Mouse (Mus musculus) intestine, embryonic 14.5 days (tissue): Measurements from ENCODE around the gene Tenm3. TPM values are rescaled to one million over a fixed set of nuclear protein-coding genes. Genes with fewer than 3 reads are reported as not detected.
A peak's percentile ranks its signal among the peaks of the same experiment; 100 is the strongest.

Experiments used
- ATAC-seq: fragments of 200-750 bp; cut with Nextera tagmentation; replicated peaks from 2 replicates; pipeline ENCODE4 v1.8.0; 2017; ENCODE audit warnings: low read depth, moderate number of reproducible peaks, moderate TSS enrichment, moderate library complexity; ENCODE audit not compliant: low FRiP score, low TSS enrichment
- DNase-seq: peaks from one replicate; pipeline ENCODE4 v3.0.0-alpha.2; 2018; ENCODE audit warnings: low spot score
- H3K27ac ChIP-seq: fragments of 300-500 bp; sonication (generic); 2 replicates; pipeline ENCODE4 v1.5.1; 2014; ENCODE audit warnings: low read depth, mild to moderate bottlenecking, control low read depth
- H3K27me3 ChIP-seq: fragments of 300-500 bp; sonication (generic); replicated peaks from 2 replicates; pipeline ENCODE4 v1.6.1; 2014; ENCODE audit warnings: low read length, control low read depth; ENCODE audit not compliant: control insufficient read depth, insufficient read depth
- H3K36me3 ChIP-seq: fragments of 300-500 bp; sonication (generic); 2 replicates; pipeline ENCODE4 v1.6.1; 2014; ENCODE audit warnings: low read length, control low read depth; ENCODE audit not compliant: control insufficient read depth, insufficient read depth
- H3K4me1 ChIP-seq: fragments of 300-500 bp; sonication (generic); replicated peaks from 2 replicates; pipeline ENCODE4 v1.6.1; 2014; ENCODE audit warnings: low read length, control low read depth, mixed read lengths; ENCODE audit not compliant: control insufficient read depth, insufficient read depth
- H3K4me2 ChIP-seq: fragments of 300-500 bp; sonication (generic); 2 replicates; pipeline ENCODE4 v1.6.1; 2014; ENCODE audit warnings: low read length
- H3K4me3 ChIP-seq: fragments of 300-500 bp; sonication (generic); 2 replicates; pipeline ENCODE4 v1.5.1; 2014; ENCODE audit warnings: low read depth, low read length, control low read depth, mixed read lengths
- H3K9ac ChIP-seq: fragments of 300-500 bp; sonication (generic); 2 replicates; pipeline ENCODE4 v1.6.1; 2014; ENCODE audit warnings: mild to moderate bottlenecking, low read length
- H3K9me3 ChIP-seq: fragments of 300-500 bp; sonication (generic); 2 replicates; pipeline ENCODE4 v1.6.1; 2016; ENCODE audit warnings: low read length, control low read depth; ENCODE audit not compliant: control insufficient read depth
- WGBS: fragments of 180-500 bp; shearing (Covaris S2); extraction: QIAGEN DNeasy Blood & Tissue Kit; methylation state at CpG from one replicate; pipeline ENCODE4 v1.1.7; 2014; 5-methylcytosine and 5-hydroxymethylcytosine counted together
- polyA plus RNA-seq: library from polyadenylated mRNA; unstranded; fragments of >200 nt; fragmentation: Nextera tagmentation; extraction: Ambion mirVana; gene quantifications from 2 replicates; pipeline ENCODE4 v1.2.1, GENCODE M21; 2014

Gene Tenm3
- polyA plus RNA-seq, 1 experiment from 2014 or later: 32.1 TPM

DNA sequence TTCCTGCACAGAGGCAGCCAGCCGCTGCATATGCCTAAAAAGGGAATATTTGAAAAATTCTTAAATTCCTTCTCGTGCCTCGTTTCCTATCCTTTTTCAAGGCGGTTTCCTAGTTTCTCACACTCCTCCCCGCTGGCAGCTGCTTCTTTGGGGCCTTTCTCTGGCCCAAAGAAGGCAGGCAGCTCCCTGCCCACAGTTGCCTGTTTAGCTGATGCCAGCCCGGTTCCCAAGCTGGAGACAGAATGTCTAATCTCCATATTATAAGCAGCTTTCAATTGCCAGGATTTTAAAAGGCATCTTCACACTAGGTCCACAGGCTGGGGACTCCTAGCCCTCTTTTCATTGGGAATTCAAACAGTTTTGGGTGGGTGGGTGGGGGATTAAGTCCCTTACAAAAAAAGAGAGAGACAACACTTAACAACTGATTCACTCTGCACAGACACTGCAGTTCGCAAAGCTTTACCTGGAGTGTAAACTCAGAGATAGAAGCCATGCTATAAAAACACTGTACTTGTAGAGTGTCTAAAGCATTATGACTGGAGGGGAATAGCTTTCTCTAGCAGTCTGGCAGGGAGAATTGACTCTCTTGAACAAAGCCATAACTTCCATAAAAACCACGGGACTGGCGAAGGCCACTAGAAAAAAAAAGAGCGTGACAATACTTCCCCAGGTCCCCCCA lies 275.7 kb downstream of the Tenm3 start:
- no peak overlapping the region for H3K9ac ChIP-seq
- H3K9me3 ChIP-seq: no peaks in the 10 kb centered on the region
- WGBS: 58% methylated on average over 10 of the region's 10 CpGs
- ATAC-seq (no peak), DNase-seq (no peak)
- H3K27ac ChIP-seq: peak overlapping the region; percentile 69
- H3K27me3 ChIP-seq: no peaks in the 10 kb centered on the region
- no peak overlapping the region for H3K4me3 ChIP-seq
- no peaks in the 10 kb centered on the region for H3K36me3 ChIP-seq
- H3K4me1 ChIP-seq: peaks cover 14% of the 10 kb centered on the region
- no peak overlapping the region for H3K4me2 ChIP-seq

DNA sequence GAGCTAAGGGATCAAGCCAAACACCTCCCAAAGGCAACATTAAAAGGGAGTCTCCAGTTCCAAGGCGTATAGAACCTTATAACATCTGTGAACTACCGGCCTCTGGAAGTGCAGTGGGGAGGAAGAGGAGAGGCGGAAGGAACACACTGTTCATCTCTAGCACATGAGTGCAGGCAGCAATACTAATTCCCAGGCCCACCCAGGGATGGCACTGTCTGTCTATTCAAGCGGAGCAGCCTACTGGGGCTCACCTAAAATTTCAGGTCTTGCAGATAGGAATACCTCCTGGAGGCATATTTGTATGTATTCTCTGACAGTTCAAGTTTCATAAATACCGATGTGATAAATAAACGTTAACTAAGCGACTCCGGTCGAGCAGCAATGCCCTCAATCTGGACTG lies 283.5 kb downstream of the Tenm3 start:
- no peak for DNase-seq
- ATAC-seq: no peak
- H3K4me1 ChIP-seq: 0 out of 2 replicates have a peak, but pooled peaks cover 2% of the 10 kb centered on the region
- no peak overlapping the region for H3K4me3 ChIP-seq
- no peaks in the 10 kb centered on the region for H3K9me3 ChIP-seq
- H3K9ac ChIP-seq: no peak overlapping the region
- H3K27me3 ChIP-seq: no peaks in the 10 kb centered on the region
- 60% methylated on average over 9 of the region's 9 CpGs for WGBS
- no peak overlapping the region for H3K27ac ChIP-seq
- H3K4me2 ChIP-seq: no peak overlapping the region
- no peaks in the 10 kb centered on the region for H3K36me3 ChIP-seq

- Histone ChIP-seq H3K4me2 (peak overlapping the region; percentile 78), H3K9ac (peak overlapping the region; percentile 41), H3K4me3 (peak overlapping the region; percentile 59), H3K9me3 (no peaks in the 10 kb centered on the region), H3K36me3 (no peaks in the 10 kb centered on the region), H3K4me1 (0 out of 2 replicates have a peak, but pooled peaks cover 7% of the 10 kb centered on the region), H3K27ac (peak overlapping the region; percentile 93), H3K27me3 (no peaks in the 10 kb centered on the region)
- 2% methylated on average over 53 of the region's 55 CpGs for WGBS
- peak; percentile 84 for DNase-seq
- peak; percentile 86 for ATAC-seq
These were observed 288.1 kb downstream of the Tenm3 start for GRCm38 (mm10) chr8:48555546-48556141.

DNA sequence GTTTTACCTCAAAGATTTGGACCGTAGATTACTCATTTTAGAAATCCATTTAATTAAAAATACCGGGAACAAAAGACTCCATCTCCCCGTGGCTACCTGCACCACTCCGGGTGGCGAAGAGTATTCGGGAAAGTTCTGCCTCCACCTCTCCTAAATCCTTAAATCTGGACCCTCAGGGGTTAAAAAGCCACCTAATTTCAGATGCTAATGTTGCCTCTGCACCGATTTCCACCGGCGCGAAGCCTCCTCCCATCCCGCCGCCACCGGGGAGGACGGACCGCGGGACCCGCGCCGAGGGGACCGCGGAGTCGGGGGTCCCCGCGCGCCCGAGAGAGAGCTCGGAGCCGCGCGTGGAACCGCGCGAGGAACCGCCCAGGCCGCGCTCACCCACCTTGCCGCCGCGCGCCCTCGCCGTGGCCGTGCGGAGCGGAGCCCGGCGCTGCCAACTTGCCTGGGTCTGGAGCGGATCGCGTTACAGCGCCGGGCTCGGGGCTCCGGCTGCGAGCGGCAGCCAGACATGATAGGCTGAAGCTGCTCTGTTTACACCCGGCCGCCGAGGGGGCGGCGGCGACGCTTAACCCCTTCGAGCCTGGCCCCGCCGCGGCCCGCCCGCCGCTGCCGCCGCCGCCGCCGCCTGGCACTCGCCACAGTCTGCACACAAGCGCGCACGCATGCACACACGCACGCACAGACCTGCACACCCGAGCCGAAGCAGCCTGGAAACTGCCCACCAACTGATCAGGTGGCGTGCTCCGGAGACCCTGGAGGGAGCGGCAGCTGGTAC lies 288.8 kb downstream of the Tenm3 start:
- no peaks in the 10 kb centered on the region for H3K27me3 ChIP-seq
- H3K4me3 ChIP-seq: peak overlapping the region; percentile 59
- H3K27ac ChIP-seq: peak overlapping the region; percentile 93
- H3K9me3 ChIP-seq: no peaks in the 10 kb centered on the region
- under 1% methylated on average over 84 of the region's 86 CpGs for WGBS
- H3K4me1 ChIP-seq: 0 out of 2 replicates have a peak, but pooled peaks cover 8% of the 10 kb centered on the region
- peak overlapping the region; percentile 41 for H3K9ac ChIP-seq
- ATAC-seq: peak; percentile 96
- H3K4me2 ChIP-seq: peak overlapping the region; percentile 78
- H3K36me3 ChIP-seq: no peaks in the 10 kb centered on the region
- peak; percentile 89 for DNase-seq

DNA sequence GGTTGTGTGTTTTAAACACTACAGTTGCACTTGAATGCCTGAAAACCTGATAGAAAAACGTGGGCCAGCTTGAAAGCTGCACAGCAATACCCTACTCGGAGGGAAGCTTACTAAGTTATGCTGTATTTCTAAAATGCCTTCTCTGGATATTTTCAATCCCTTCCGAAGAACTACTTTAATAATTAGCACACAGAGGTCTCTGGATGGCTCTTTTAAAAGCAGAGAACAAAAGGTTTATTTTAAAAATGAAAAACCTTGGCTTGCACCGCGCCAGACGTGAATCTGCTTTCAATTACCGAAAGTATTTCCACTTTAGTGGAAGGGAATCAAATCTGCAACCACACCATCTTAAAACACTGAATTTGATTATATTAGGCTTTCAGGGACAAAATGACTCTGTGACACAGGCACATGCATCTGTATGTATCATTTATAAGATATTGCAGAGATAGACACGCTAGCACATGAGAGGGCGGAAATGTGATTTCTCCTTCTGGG lies 289.9 kb downstream of the Tenm3 start:
- no peak for DNase-seq
- Histone ChIP-seq H3K4me1 (0 out of 2 replicates have a peak, but pooled peaks cover 8% of the 10 kb centered on the region), H3K36me3 (no peaks in the 10 kb centered on the region), H3K4me2 (peak overlapping the region; percentile 78), H3K9ac (peak overlapping the region; percentile 41), H3K9me3 (no peaks in the 10 kb centered on the region), H3K4me3 (peak overlapping the region; percentile 59), H3K27me3 (no peaks in the 10 kb centered on the region), H3K27ac (peak overlapping the region; percentile 93)
- WGBS: 2% methylated on average over 9 of the region's 9 CpGs
- no peak for ATAC-seq

GRCm38 (mm10) chr8:48552306-48552705 lies 291.4 kb downstream of the Tenm3 start:
- H3K9me3 ChIP-seq: no peaks in the 10 kb centered on the region
- 0 out of 2 replicates have a peak, but pooled peaks cover 8% of the 10 kb centered on the region for H3K4me1 ChIP-seq
- H3K27ac ChIP-seq: no peak overlapping the region
- no peak overlapping the region for H3K4me2 ChIP-seq
- no peaks in the 10 kb centered on the region for H3K36me3 ChIP-seq
- no peak for DNase-seq
- no peak overlapping the region for H3K4me3 ChIP-seq
- 68% methylated on average over 2 of the region's 2 CpGs for WGBS
- no peaks in the 10 kb centered on the region for H3K27me3 ChIP-seq
- H3K9ac ChIP-seq: no peak overlapping the region
- ATAC-seq: no peak

DNA sequence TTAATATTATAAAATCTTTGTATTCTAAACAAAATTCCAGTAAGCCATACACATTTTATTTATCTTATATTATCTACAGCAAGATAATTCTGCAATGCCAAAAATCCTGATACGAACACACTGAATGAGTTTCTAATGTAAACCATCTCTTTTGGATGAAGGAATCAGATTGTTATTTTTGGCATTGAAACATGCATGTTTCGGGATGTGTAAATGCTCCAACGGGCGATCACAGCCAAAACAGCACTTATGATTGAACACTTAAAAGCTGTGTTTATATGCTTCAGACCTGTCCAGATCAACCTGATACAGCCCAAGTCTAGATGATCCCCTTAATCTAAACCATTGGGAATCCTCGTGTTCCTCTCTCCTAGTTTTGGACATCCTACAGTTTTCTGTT lies 292.4 kb downstream of the Tenm3 start:
- WGBS: 57% methylated on average over 5 of the region's 5 CpGs
- Histone ChIP-seq H3K4me2 (no peak overlapping the region), H3K27me3 (no peaks in the 10 kb centered on the region), H3K4me1 (0 out of 2 replicates have a peak, but pooled peaks cover 8% of the 10 kb centered on the region), H3K27ac (no peak overlapping the region), H3K4me3 (no peak overlapping the region), H3K9me3 (no peaks in the 10 kb centered on the region), H3K9ac (no peak overlapping the region), H3K36me3 (no peaks in the 10 kb centered on the region)
- DNase-seq (no peak), ATAC-seq (no peak)

DNA sequence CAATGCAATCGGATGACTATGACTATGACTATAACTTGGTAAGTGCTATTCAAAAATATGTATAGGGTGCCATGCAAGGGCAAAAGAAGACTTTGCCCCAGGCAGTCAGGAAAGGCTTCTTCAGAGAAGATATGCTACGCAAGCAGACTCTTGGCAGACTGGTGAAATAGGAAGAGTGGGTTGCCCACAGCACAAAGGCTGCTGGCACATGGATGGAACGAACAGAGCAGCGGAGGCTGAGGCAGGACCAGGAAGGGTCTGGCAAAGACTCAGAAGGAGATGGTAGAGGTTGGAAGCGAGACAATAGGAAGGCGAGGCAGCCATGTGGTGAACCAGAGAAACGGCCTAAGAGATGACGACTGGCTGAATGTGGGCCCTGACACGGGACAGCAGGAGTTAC lies 294.8 kb downstream of the Tenm3 start:
- Histone ChIP-seq H3K4me1 (0 out of 2 replicates have a peak, but pooled peaks cover 6% of the 10 kb centered on the region), H3K4me2 (no peak overlapping the region), H3K36me3 (no peaks in the 10 kb centered on the region), H3K27me3 (no peaks in the 10 kb centered on the region), H3K9ac (no peak overlapping the region), H3K27ac (no peak overlapping the region), H3K9me3 (no peaks in the 10 kb centered on the region), H3K4me3 (no peak overlapping the region)
- 94% methylated on average over 9 of the region's 9 CpGs for WGBS
- ATAC-seq: no peak
- DNase-seq: no peak
